Mouse (Mus musculus): Measurements from ENCODE around the gene Lmx1b. TPM values are rescaled to one million over a fixed set of nuclear protein-coding genes. Genes with fewer than 3 reads are reported as not detected.

Lmx1b gene
- polyA plus RNA-seq (2015; fragmentation: Nextera tagmentation; extraction: Ambion mirVana): 9.1 and 11.1 TPM in 2 replicates

GRCm38 (mm10) chr2:33640171-33640721 is at the start of gene Lmx1b:
TSS of gene Lmx1b (minus strand) at chr2:33640511.
- Histone ChIP-seq H3K27ac (replicated peaks) (peak within 1 kb of the TSS; percentile 95), H3K9me3 (no peaks in the 10 kb centered on the region), H3K36me3 (no peaks in the 10 kb centered on the region), H3K4me2 (peak within 1 kb of the TSS; percentile 62), H3K4me3 (peak within 1 kb of the TSS; percentile 53), H3K4me1 (replicated peaks) (peaks cover 22% of the 10 kb centered on the region), H3K27me3 (peaks cover 100% of the 10 kb centered on the region), H3K9ac (peak within 1 kb of the TSS; percentile 86)
- no peak for ATAC-seq (ENCODE audit: low read depth)
- WGBS: 2% methylated on average over 53 of the region's 53 CpGs

- H3K9ac ChIP-seq: no peak overlapping the region; the same call in 1 of the 2 replicates
- H3K4me3 ChIP-seq: no peak overlapping the region
- H3K4me2 ChIP-seq: no peak overlapping the region
- H3K4me1 ChIP-seq (replicated peaks): peaks cover 17% of the 10 kb centered on the region
- H3K9me3 ChIP-seq: no peaks in the 10 kb centered on the region
- 35% methylated on average over 9 of the region's 9 CpGs for WGBS
- ATAC-seq (ENCODE audit: low read depth): no peak; the same call in 1 of the 2 replicates
- H3K27ac ChIP-seq (replicated peaks): peak overlapping the region; percentile 63
- H3K36me3 ChIP-seq: no peaks in the 10 kb centered on the region
- H3K27me3 ChIP-seq: no peaks in the 10 kb centered on the region
Measured at GRCm38 (mm10) chr2:33689880-33690462, 49.7 kb upstream of the Lmx1b start.

DNA sequence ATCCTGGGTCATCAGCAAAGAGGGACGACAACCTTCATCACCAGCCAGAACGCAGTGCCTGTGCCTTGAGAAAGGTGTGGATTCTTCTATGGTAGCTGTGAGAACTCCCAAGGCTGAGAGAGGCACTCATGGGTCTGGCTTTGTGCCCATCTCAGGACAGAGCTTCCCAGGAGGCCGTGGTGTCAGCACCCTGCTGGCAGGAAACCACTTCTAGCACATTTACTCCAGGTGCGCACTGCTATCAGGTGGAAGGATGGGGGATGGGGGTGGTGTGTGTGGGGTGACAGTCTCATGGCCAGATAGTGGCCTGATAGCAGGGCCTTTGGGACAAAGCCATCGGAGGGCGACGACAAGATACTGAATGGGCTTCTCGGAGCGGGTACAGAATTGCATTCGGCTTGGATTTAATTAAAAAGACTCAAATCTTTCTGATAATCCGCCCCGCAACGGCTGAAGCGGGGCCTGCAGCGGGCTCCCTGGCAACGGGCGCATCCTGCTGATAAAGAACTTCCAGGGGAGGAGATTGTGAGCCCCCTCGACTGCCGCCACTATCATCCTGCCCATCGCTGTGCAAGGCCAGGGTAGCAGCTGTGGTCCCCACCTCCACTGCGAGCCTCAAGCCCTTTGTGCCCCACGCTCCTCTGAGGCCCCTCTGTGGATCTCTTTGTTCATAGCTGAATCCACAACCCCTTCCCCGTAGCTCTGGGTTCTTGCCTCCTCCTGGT is 49.0 kb upstream of the Lmx1b start:
- peak; percentile 34 for ATAC-seq (ENCODE audit: low read depth)
- Histone ChIP-seq H3K36me3 (no peaks in the 10 kb centered on the region), H3K9ac (no peak overlapping the region; the same call in 1 of the 2 replicates), H3K4me3 (no peak overlapping the region), H3K4me1 (replicated peaks) (peaks cover 17% of the 10 kb centered on the region), H3K27me3 (no peaks in the 10 kb centered on the region), H3K9me3 (no peaks in the 10 kb centered on the region), H3K4me2 (no peak overlapping the region), H3K27ac (replicated peaks) (peak overlapping the region; percentile 63)
- 47% methylated on average over 23 of the region's 23 CpGs for WGBS

GRCm38 (mm10) chr2:33683594-33683993 is 43.3 kb upstream of the Lmx1b start:
- 0 out of 2 replicates have a peak, but pooled peaks have one; percentile 19 for ATAC-seq (ENCODE audit: low read depth)
- no peak overlapping the region for H3K27ac ChIP-seq (replicated peaks)

DNA sequence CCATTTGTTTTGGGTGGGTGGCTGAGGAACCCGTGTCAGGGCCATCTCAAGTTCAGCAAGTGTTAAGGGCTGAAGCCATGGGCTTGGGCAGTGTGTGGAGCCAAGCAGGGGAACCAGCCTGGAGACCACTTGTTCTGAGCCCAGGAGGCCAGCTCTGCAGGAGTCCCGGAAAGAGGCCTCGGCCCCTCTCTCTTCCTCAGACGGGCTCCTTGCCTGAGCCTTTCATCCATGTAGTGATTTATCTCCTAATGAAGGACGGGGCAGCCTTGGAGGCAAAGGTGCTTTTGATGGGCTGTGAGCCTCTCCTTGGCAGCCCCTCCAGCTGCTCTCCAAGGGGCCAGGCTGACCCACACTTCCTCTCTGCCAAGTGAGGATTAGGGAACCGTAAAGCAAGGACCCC is 42.8 kb upstream of the Lmx1b start:
- Histone ChIP-seq H3K9ac (no peak overlapping the region), H3K36me3 (no peaks in the 10 kb centered on the region), H3K4me2 (no peak overlapping the region), H3K27me3 (no peaks in the 10 kb centered on the region), H3K9me3 (no peaks in the 10 kb centered on the region), H3K4me1 (replicated peaks) (peaks cover 8% of the 10 kb centered on the region), H3K4me3 (no peak overlapping the region), H3K27ac (replicated peaks) (no peak overlapping the region)
- WGBS: 13% methylated on average over 6 of the region's 6 CpGs
- ATAC-seq (ENCODE audit: low read depth): no peak

More at GRCm38 (mm10) chr2:33683594-33683993, 43.3 kb upstream of the Lmx1b start:
- Histone ChIP-seq H3K4me3 (no peak overlapping the region), H3K9ac (no peak overlapping the region), H3K27me3 (no peaks in the 10 kb centered on the region), H3K4me2 (no peak overlapping the region), H3K9me3 (no peaks in the 10 kb centered on the region), H3K36me3 (no peaks in the 10 kb centered on the region), H3K4me1 (replicated peaks) (peaks cover 9% of the 10 kb centered on the region)
- WGBS: 52% methylated on average over 4 of the region's 4 CpGs

DNA sequence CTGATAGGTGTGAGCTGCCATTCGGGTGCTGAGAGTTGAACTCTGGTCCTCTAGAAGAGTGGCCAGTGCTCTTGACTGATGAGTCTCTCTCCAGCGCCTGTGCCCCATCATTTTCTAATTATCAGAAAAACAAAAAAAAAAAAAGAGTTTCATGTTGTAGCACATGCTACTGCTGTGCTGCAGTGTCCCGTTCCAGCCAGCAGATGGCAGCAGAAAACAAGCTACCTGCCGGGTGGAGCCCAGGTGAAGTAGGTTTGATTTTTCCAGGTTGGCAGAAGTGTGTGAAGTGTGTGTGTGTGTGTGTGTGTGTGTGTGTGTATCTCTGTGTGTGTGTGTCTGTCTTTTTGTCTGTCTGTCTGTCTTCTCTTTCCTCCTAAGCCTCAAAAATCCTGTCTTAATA is 41.9 kb upstream of the Lmx1b start:
- 13% methylated on average over 4 of the region's 4 CpGs for WGBS
- Histone ChIP-seq H3K27me3 (no peaks in the 10 kb centered on the region), H3K9me3 (no peaks in the 10 kb centered on the region), H3K4me3 (no peak overlapping the region), H3K4me2 (no peak overlapping the region), H3K27ac (replicated peaks) (no peak overlapping the region), H3K9ac (no peak overlapping the region), H3K4me1 (replicated peaks) (peaks cover 8% of the 10 kb centered on the region), H3K36me3 (no peaks in the 10 kb centered on the region)
- no peak for ATAC-seq (ENCODE audit: low read depth)

- Histone ChIP-seq H3K4me2 (no peak overlapping the region), H3K4me3 (no peak overlapping the region), H3K27ac (replicated peaks) (no peak overlapping the region), H3K27me3 (no peaks in the 10 kb centered on the region), H3K9me3 (no peaks in the 10 kb centered on the region), H3K9ac (no peak overlapping the region), H3K4me1 (replicated peaks) (peaks cover 8% of the 10 kb centered on the region), H3K36me3 (no peaks in the 10 kb centered on the region)
- ATAC-seq (ENCODE audit: low read depth): no peak
- WGBS: 70% methylated on average over 12 of the region's 12 CpGs
Measured at GRCm38 (mm10) chr2:33678950-33679654, 38.8 kb upstream of the Lmx1b start.

DNA sequence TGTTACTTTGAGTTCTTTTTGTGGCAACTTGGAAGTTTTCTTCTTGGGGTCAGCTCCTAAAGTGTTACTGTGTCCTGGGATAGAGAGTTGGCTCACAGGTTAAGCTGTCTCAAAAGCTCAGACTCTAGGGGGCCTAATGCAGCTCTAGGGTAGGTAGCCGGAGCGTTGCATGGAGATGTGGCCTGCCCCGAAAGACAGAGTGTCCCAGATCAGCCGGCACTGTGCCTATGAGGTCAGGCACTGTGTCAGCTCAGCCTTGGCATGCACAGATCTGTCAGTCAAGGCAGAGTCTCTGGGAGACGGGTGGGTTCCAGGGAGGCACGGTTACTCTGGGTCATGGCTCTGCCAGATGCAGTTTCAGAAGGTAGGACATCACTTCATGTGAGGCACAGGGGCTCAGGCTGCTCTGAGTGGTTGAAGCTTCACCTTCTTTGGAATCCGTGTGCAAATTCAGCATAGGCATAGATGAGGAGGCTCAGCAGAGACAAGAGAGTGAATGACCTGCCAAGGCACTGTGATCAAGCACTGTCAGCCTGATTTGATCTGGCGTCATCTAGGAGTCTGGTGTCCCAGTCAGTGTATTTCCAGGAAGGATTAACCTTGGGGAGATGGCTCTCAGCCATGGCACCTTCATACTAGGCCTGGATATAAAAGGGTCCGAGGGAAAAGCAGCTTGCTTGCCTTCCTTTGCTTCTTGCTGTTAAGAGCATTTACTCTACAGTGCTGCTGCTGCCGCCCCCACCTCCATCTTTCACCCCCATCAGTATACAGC is 32.6 kb upstream of the Lmx1b start:
- H3K4me1 ChIP-seq (replicated peaks): no peaks in the 10 kb centered on the region
- H3K4me3 ChIP-seq: no peak overlapping the region
- H3K36me3 ChIP-seq: no peaks in the 10 kb centered on the region
- no peaks in the 10 kb centered on the region for H3K27me3 ChIP-seq
- no peaks in the 10 kb centered on the region for H3K9me3 ChIP-seq
- no peak overlapping the region for H3K4me2 ChIP-seq
- no peak overlapping the region for H3K9ac ChIP-seq
- no peak overlapping the region for H3K27ac ChIP-seq (replicated peaks)
- WGBS: 84% methylated on average over 10 of the region's 10 CpGs
- ATAC-seq (ENCODE audit: low read depth): no peak

DNA sequence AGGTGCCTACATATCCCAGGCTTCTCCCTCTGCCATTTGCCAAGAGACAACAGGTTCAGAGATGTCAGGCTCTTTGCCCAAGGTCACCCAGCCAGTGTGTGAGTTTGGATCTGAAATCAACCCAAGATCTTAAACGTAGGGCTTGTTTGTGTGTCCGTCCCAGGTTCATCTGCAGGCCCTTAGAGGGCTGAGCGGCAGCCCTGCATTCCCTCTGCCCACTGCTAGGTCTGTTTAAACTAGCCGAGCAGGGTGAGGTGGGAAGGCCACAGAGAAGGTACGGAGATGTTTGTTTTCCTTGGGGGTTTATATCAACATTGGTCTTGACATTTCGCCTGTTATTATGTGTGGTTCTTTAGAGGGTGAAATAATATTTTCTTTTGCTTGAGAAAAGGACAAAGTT is 28.4 kb upstream of the Lmx1b start:
- 74% methylated on average over 6 of the region's 6 CpGs for WGBS
- Histone ChIP-seq H3K4me3 (no peak overlapping the region), H3K27ac (replicated peaks) (no peak overlapping the region), H3K27me3 (0 out of 2 replicates have a peak, but pooled peaks cover 2% of the 10 kb centered on the region), H3K36me3 (no peaks in the 10 kb centered on the region), H3K4me1 (replicated peaks) (peaks cover 22% of the 10 kb centered on the region), H3K9ac (no peak overlapping the region), H3K4me2 (no peak overlapping the region), H3K9me3 (no peaks in the 10 kb centered on the region)
- no peak for ATAC-seq (ENCODE audit: low read depth)

GRCm38 (mm10) chr2:33666388-33666945 is 26.2 kb upstream of the Lmx1b start:
- Histone ChIP-seq H3K27ac (replicated peaks) (no peak overlapping the region), H3K4me3 (no peak overlapping the region), H3K36me3 (no peaks in the 10 kb centered on the region), H3K9me3 (no peaks in the 10 kb centered on the region), H3K4me1 (replicated peaks) (peaks cover 22% of the 10 kb centered on the region), H3K9ac (no peak overlapping the region), H3K4me2 (no peak overlapping the region), H3K27me3 (0 out of 2 replicates have a peak, but pooled peaks cover 2% of the 10 kb centered on the region)
- ATAC-seq (ENCODE audit: low read depth): no peak
- WGBS: 48% methylated on average over 11 of the region's 11 CpGs

GRCm38 (mm10) chr2:33665363-33666058 is 25.2 kb upstream of the Lmx1b start:
- Histone ChIP-seq H3K9me3 (no peaks in the 10 kb centered on the region), H3K36me3 (no peaks in the 10 kb centered on the region), H3K9ac (no peak overlapping the region), H3K4me1 (replicated peaks) (peaks cover 22% of the 10 kb centered on the region), H3K4me3 (no peak overlapping the region), H3K27me3 (0 out of 2 replicates have a peak, but pooled peaks cover 2% of the 10 kb centered on the region), H3K27ac (replicated peaks) (no peak overlapping the region), H3K4me2 (no peak overlapping the region)
- 45% methylated on average over 13 of the region's 13 CpGs for WGBS
- ATAC-seq (ENCODE audit: low read depth): peak; percentile 36; the same call in 1 of the 2 replicates

All from neural tube, embryonic 13.5 days (tissue).